Mouse (Mus musculus) frontal cortex, postnatal 10 days (tissue): ENCODE measurements around the gene Runx2.

ENCODE experiments used
- DNase-seq, 2 experiments: peaks; one replicate each; pipeline ENCODE4 v3.0.0; 2022; ENCODE audit warnings: low spot score in 2 of 2, mixed read lengths in 1 of 2

The Runx2 gene

GRCm38 (mm10) chr17:44623271-44623670 is 191.3 kb downstream of the Runx2 start:
- DNase-seq = no peak

- DNase-seq = no peak
These were observed 194.1 kb downstream of the Runx2 start for GRCm38 (mm10) chr17:44620456-44620855.

GRCm38 (mm10) chr17:44618691-44619090 is 195.9 kb downstream of the Runx2 start:
- DNase-seq = no peak

- peak; percentile 56 to 64 for DNase-seq
These were observed 196.4 kb downstream of the Runx2 start for GRCm38 (mm10) chr17:44618175-44618574.

- no peak for DNase-seq
These were observed 196.9 kb downstream of the Runx2 start for GRCm38 (mm10) chr17:44617741-44618140.

GRCm38 (mm10) chr17:44613716-44614715 is 200.6 kb downstream of the Runx2 start:
- peak in 1 of 2 experiments; percentile 44 for DNase-seq

GRCm38 (mm10) chr17:44612641-44613040 is 202.0 kb downstream of the Runx2 start:
- DNase-seq = no peak

- no peak for DNase-seq
These were observed 202.6 kb downstream of the Runx2 start for GRCm38 (mm10) chr17:44612002-44612401.

GRCm38 (mm10) chr17:44611543-44611942 is 203.1 kb downstream of the Runx2 start:
- no peak for DNase-seq

GRCm38 (mm10) chr17:44610828-44611227 is 203.8 kb downstream of the Runx2 start:
- no peak for DNase-seq

GRCm38 (mm10) chr17:44609897-44610641 is 204.5 kb downstream of the Runx2 start:
- no peak for DNase-seq

- DNase-seq = no peak
These were observed 205.2 kb downstream of the Runx2 start for GRCm38 (mm10) chr17:44609356-44609755.

- no peak for DNase-seq
These were observed 205.7 kb downstream of the Runx2 start for GRCm38 (mm10) chr17:44608907-44609306.

GRCm38 (mm10) chr17:44607383-44607782 is 207.2 kb downstream of the Runx2 start:
- no peak for DNase-seq

- DNase-seq = no peak
These were observed 208.4 kb downstream of the Runx2 start for GRCm38 (mm10) chr17:44606245-44606644.

- DNase-seq = no peak
These were observed 208.8 kb downstream of the Runx2 start for GRCm38 (mm10) chr17:44605749-44606148.

- DNase-seq = no peak
These were observed 211.4 kb downstream of the Runx2 start for GRCm38 (mm10) chr17:44603170-44603569.

GRCm38 (mm10) chr17:44601317-44602021 is 213.1 kb downstream of the Runx2 start:
- no peak for DNase-seq

- DNase-seq = no peak
These were observed 214.7 kb downstream of the Runx2 start for GRCm38 (mm10) chr17:44599856-44600255.

- DNase-seq = no peak
These were observed 215.5 kb downstream of the Runx2 start for GRCm38 (mm10) chr17:44599132-44599531.

- no peak for DNase-seq
These were observed 216.6 kb downstream of the Runx2 start for GRCm38 (mm10) chr17:44597918-44598504.

GRCm38 (mm10) chr17:44592737-44593090 is 221.9 kb downstream of the Runx2 start:
- no peak for DNase-seq
